Mouse (Mus musculus): ENCODE data around the gene H2al2a.

GRCm38 (mm10) chr2:18045781-18046181, 49.0 kb upstream of the H2al2a start:
- TF ChIP-seq CTCF (IDR thresholded peaks at IDR 0.05; ENCODE audit: borderline replicate concordance, insufficient read depth, low read depth, low read length) (no peak), POLR2A (IDR thresholded peaks at IDR 0.05; ENCODE audit: borderline replicate concordance, insufficient read depth, low read length) (no peak)
